Mouse (Mus musculus) limb, embryonic 10.5 days (tissue): ENCODE measurements around the gene Olfr629. TPM values are rescaled to one million over a fixed set of nuclear protein-coding genes. Genes with fewer than 3 reads are reported as not detected.

Experiments
- DNase-seq: peaks from one replicate; pipeline ENCODE4 v3.0.0-alpha.2; 2017; ENCODE audit warnings: low spot score
- H3K27ac ChIP-seq: fragments of 300-500 bp; sonication (generic); 2 replicates; pipeline ENCODE4 v1.5.1; 2016; ENCODE audit warnings: mild to moderate bottlenecking
- H3K27me3 ChIP-seq: fragments of 300-500 bp; sonication (generic); 2 replicates; pipeline ENCODE4 v1.6.1; 2016; ENCODE audit warnings: low read depth, mild to moderate bottlenecking; ENCODE audit not compliant: poor library complexity, severe bottlenecking
- H3K36me3 ChIP-seq: fragments of 300-500 bp; sonication (generic); 2 replicates; pipeline ENCODE4 v1.6.1; 2016; ENCODE audit warnings: mild to moderate bottlenecking, moderate library complexity
- H3K4me1 ChIP-seq: fragments of 300-500 bp; sonication (generic); 2 replicates; pipeline ENCODE4 v1.6.1; 2016
- H3K4me3 ChIP-seq: fragments of 300-500 bp; sonication (generic); 2 replicates; pipeline ENCODE4 v1.5.1; 2016; ENCODE audit warnings: mild to moderate bottlenecking, moderate library complexity
- H3K9me3 ChIP-seq: fragments of 300-500 bp; sonication (generic); replicated peaks from 2 replicates; pipeline ENCODE4 v1.6.1; 2016; ENCODE audit warnings: mild to moderate bottlenecking
- WGBS: fragments of 180-500 bp; shearing (Covaris S2); methylation state at CpG from one replicate; pipeline ENCODE4 v1.1.7; 2016; 5-methylcytosine and 5-hydroxymethylcytosine counted together
- polyA plus RNA-seq: library from polyadenylated mRNA; unstranded; fragments of >200 nt; fragmentation: Nextera tagmentation; extraction: Ambion mirVana; gene quantifications from 2 replicates; pipeline ENCODE4 v1.2.1, GENCODE M21; 2016

Olfr629 gene
- polyA plus RNA-seq, 1 experiment from 2014 or later = not detected

- H3K27ac ChIP-seq = no peak overlapping the region
- no peaks in the 10 kb centered on the region for H3K9me3 ChIP-seq
- H3K27me3 ChIP-seq = no peaks in the 10 kb centered on the region
- no peaks in the 10 kb centered on the region for H3K36me3 ChIP-seq
- no peak for DNase-seq
- H3K4me3 ChIP-seq = no peak overlapping the region
- WGBS = 93% methylated on average over 4 of the region's 4 CpGs
- H3K4me1 ChIP-seq = no peaks in the 10 kb centered on the region
These were observed 45.3 kb downstream of the Olfr629 start for GRCm38 (mm10) chr7:103699469-103699868.

Other genes starting within 250 kb of the Olfr629 start
- gene Olfr609, start 246.9 kb downstream of the Olfr629 start, polyA plus RNA-seq = not detected in 2 replicates
- gene Olfr610, start 232.8 kb downstream of the Olfr629 start, polyA plus RNA-seq = not detected in 2 replicates
- not detected in 2 replicates for gene Olfr611, start 224.1 kb downstream of the Olfr629 start, polyA plus RNA-seq
- not detected in 2 replicates for gene Olfr612, start 202.2 kb downstream of the Olfr629 start, polyA plus RNA-seq
- gene Olfr613, start 196.9 kb downstream of the Olfr629 start, polyA plus RNA-seq = not detected in 2 replicates
- not detected in 2 replicates for gene Olfr615, start 188.9 kb downstream of the Olfr629 start, polyA plus RNA-seq
- gene Olfr616, start 175.8 kb downstream of the Olfr629 start, polyA plus RNA-seq = not detected in 2 replicates
- gene Olfr617, start 171.9 kb downstream of the Olfr629 start, polyA plus RNA-seq = not detected in 2 replicates
- not detected in 2 replicates for gene Olfr618, start 154.8 kb downstream of the Olfr629 start, polyA plus RNA-seq
- gene Olfr619, start 144.4 kb downstream of the Olfr629 start, polyA plus RNA-seq = not detected in 2 replicates
- gene Olfr620, start 132.4 kb downstream of the Olfr629 start, polyA plus RNA-seq = not detected in 2 replicates
- not detected in 2 replicates for gene Olfr622, start 102.2 kb downstream of the Olfr629 start, polyA plus RNA-seq
- not detected in 2 replicates for gene Olfr623, start 81.2 kb downstream of the Olfr629 start, polyA plus RNA-seq
- gene Olfr624, start 73.8 kb downstream of the Olfr629 start, polyA plus RNA-seq = 0.04 and 0.06 TPM in 2 replicates
- gene Olfr625-ps1, start 62.2 kb downstream of the Olfr629 start, polyA plus RNA-seq = not detected in 2 replicates
- gene Olfr243, start 30.3 kb downstream of the Olfr629 start, polyA plus RNA-seq = not detected in 2 replicates
- not detected in 2 replicates for gene Olfr628, start 14.6 kb downstream of the Olfr629 start, polyA plus RNA-seq
- gene Olfr630, start 12.4 kb upstream of the Olfr629 start, polyA plus RNA-seq = not detected in 2 replicates
- gene Olfr69, start 26.7 kb upstream of the Olfr629 start, polyA plus RNA-seq = not detected in 2 replicates
- gene Olfr68, start 34.8 kb upstream of the Olfr629 start, polyA plus RNA-seq = not detected in 2 replicates
- not detected in 2 replicates for gene Olfr67, start 46.9 kb upstream of the Olfr629 start, polyA plus RNA-seq
- gene Hbb-bt, start 69.1 kb upstream of the Olfr629 start, polyA plus RNA-seq = 172 and 327 TPM in 2 replicates
- gene Hbb-bs, start 83.2 kb upstream of the Olfr629 start, polyA plus RNA-seq = 49.0 and 110 TPM in 2 replicates
- gene Hbb-bh2, start 95.6 kb upstream of the Olfr629 start, polyA plus RNA-seq = 0.29 TPM in 1 of 2 replicates, not detected in the other
- 2,391 and 3,747 TPM in 2 replicates for gene Hbb-bh1, start 98.2 kb upstream of the Olfr629 start, polyA plus RNA-seq
- 6,719 and 7,575 TPM in 2 replicates for gene Hbb-y, start 108.3 kb upstream of the Olfr629 start, polyA plus RNA-seq
- not detected in 2 replicates for gene Olfr66, start 141.3 kb upstream of the Olfr629 start, polyA plus RNA-seq
- not detected in 2 replicates for gene Olfr64, start 149.5 kb upstream of the Olfr629 start, polyA plus RNA-seq
- not detected in 2 replicates for gene Olfr65, start 158.5 kb upstream of the Olfr629 start, polyA plus RNA-seq
- not detected in 2 replicates for gene Olfr631, start 183.9 kb upstream of the Olfr629 start, polyA plus RNA-seq
- not detected in 2 replicates for gene Olfr632, start 189.4 kb upstream of the Olfr629 start, polyA plus RNA-seq
- not detected in 2 replicates for gene Olfr633, start 199.5 kb upstream of the Olfr629 start, polyA plus RNA-seq
- gene Olfr635, start 226.2 kb upstream of the Olfr629 start, polyA plus RNA-seq = not detected in 2 replicates